Mouse (Mus musculus): Measurements from ENCODE around the gene Tmem19.

GRCm38 (mm10) chr10:115382846-115383643, 20.7 kb upstream of the Tmem19 start:
- TF ChIP-seq CTCF (IDR thresholded peaks at IDR 0.05) (no peak), EP300 (IDR thresholded peaks at IDR 0.05; ENCODE audit: insufficient read depth, low read depth, low read length) (no peak)

Measured in heart, adult 2 months (tissue).